Mouse (Mus musculus) embryonic facial prominence, embryonic 12.5 days (tissue): Measurements from ENCODE around the gene Tcirg1. TPM values are rescaled to one million over a fixed set of nuclear protein-coding genes. Genes with fewer than 3 reads are reported as not detected.

Experiments used
- ATAC-seq: fragments of 200-750 bp; cut with Nextera tagmentation; 2 replicates; pipeline ENCODE4 v1.8.0; 2017; ENCODE audit not compliant: insufficient number of reproducible peaks, insufficient read depth, low FRiP score, low TSS enrichment
- H3K27ac ChIP-seq: fragments of 300-500 bp; sonication (generic); 2 replicates; pipeline ENCODE4 v1.5.1; 2016; ENCODE audit warnings: mild to moderate bottlenecking
- H3K27me3 ChIP-seq: fragments of 300-500 bp; sonication (generic); 2 replicates; pipeline ENCODE4 v1.6.1; 2016; ENCODE audit warnings: mild to moderate bottlenecking, moderate library complexity
- H3K36me3 ChIP-seq: fragments of 300-500 bp; sonication (generic); 2 replicates; pipeline ENCODE4 v1.6.1; 2016; ENCODE audit warnings: mild to moderate bottlenecking
- H3K4me1 ChIP-seq: fragments of 300-500 bp; sonication (generic); 2 replicates; pipeline ENCODE4 v1.6.1; 2016
- H3K4me2 ChIP-seq: fragments of 300-500 bp; sonication (generic); replicated peaks from 2 replicates; pipeline ENCODE4 v1.6.1; 2016; ENCODE audit warnings: mild to moderate bottlenecking, moderate library complexity
- H3K4me3 ChIP-seq: fragments of 300-500 bp; sonication (generic); 2 replicates; pipeline ENCODE4 v1.5.1; 2016; ENCODE audit warnings: mild to moderate bottlenecking
- H3K9ac ChIP-seq: fragments of 300-500 bp; sonication (generic); 2 replicates; pipeline ENCODE4 v1.6.1; 2016; ENCODE audit warnings: mild to moderate bottlenecking, moderate library complexity
- H3K9me3 ChIP-seq: fragments of 300-500 bp; sonication (generic); 2 replicates; pipeline ENCODE4 v1.6.1; 2016; ENCODE audit warnings: mild to moderate bottlenecking, moderate library complexity
- WGBS: fragments of 180-500 bp; shearing (Covaris S2); methylation state at CpG from one replicate; pipeline ENCODE4 v1.1.7; 2016; 5-methylcytosine and 5-hydroxymethylcytosine counted together
- polyA plus RNA-seq: library from polyadenylated mRNA; unstranded; fragments of >200 nt; fragmentation: Nextera tagmentation; extraction: Ambion mirVana; gene quantifications from 2 replicates; pipeline ENCODE4 v1.2.1, GENCODE M21; 2016

Tcirg1 gene
- polyA plus RNA-seq, 1 experiment from 2014 or later = 46.4 TPM

DNA sequence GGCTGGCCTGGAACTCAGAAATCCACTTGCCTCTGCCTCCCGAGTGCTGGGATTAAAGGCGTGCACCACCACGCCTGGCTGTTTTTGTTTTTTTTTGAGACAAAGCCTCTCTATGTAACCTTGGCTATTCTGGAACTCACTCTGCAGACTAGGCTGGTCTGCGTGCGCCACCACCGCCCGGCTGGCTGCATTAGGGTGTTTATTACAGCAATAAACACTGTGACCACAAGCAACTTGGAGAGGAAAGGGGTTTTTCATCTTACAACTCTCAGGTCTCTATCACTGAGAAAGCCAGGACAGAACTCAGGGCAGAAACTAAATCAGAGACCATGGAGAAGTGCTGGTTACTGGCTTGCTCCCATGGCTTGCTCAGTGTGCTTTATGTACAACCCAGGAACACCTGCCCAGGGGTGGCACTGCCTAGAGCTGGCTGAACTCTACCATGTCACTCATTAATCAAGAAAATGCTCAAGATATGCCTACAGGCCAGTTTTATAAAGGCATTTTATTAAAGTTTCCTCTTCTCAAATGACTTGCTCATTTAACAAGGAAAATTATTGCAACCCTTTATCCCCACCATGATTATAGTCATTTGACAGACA lies 58.6 kb downstream of the Tcirg1 start:
- Histone ChIP-seq H3K4me1 (peaks cover 11% of the 10 kb centered on the region; the same call in 1 of the 2 replicates), H3K9ac (no peak overlapping the region), H3K4me2 (no peak overlapping the region), H3K4me3 (no peak overlapping the region), H3K36me3 (no peaks in the 10 kb centered on the region), H3K27ac (no peak overlapping the region), H3K27me3 (no peaks in the 10 kb centered on the region), H3K9me3 (no peaks in the 10 kb centered on the region)
- no peak for ATAC-seq
- 83% methylated on average over 7 of the region's 7 CpGs for WGBS

DNA sequence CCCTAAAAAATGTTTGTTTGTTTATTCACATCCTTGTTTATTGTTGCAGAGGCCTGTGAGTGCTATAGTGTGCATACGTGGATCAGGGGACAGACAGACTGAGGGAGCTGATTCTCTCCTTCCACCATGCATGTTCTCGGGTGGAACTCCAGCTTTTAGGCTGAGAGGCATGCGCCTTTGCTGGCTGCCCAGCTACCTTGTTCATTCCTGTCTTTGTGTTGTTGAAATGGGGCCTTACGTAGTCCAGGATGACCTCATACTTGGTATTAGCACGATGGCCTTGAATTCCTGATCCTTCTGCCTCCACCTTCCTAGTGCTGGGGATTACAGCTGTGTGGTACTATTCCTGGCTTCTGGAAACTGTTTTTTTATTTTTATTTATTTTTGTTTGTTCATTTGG lies 59.2 kb downstream of the Tcirg1 start:
- H3K9me3 ChIP-seq = no peaks in the 10 kb centered on the region
- no peak overlapping the region for H3K4me3 ChIP-seq
- no peaks in the 10 kb centered on the region for H3K36me3 ChIP-seq
- no peak overlapping the region for H3K9ac ChIP-seq
- WGBS = 87% methylated on average over 5 of the region's 5 CpGs
- no peak overlapping the region for H3K27ac ChIP-seq
- H3K4me2 ChIP-seq = no peak overlapping the region
- ATAC-seq = no peak
- 0 out of 2 replicates have a peak, but pooled peaks cover 7% of the 10 kb centered on the region for H3K4me1 ChIP-seq
- H3K27me3 ChIP-seq = no peaks in the 10 kb centered on the region

GRCm38 (mm10) chr19:3846676-3847604 lies 60.0 kb downstream of the Tcirg1 start:
- Histone ChIP-seq H3K9ac (no peak overlapping the region), H3K9me3 (no peaks in the 10 kb centered on the region), H3K27ac (no peak overlapping the region), H3K4me1 (0 out of 2 replicates have a peak, but pooled peaks cover 7% of the 10 kb centered on the region), H3K36me3 (no peaks in the 10 kb centered on the region), H3K4me3 (no peak overlapping the region), H3K4me2 (no peak overlapping the region), H3K27me3 (no peaks in the 10 kb centered on the region)
- no peak for ATAC-seq
- WGBS = 80% methylated on average over 10 of the region's 10 CpGs

Other genes with a start within 250 kb of the Tcirg1 start
- gene Lrp5, start 220.6 kb downstream of the Tcirg1 start, polyA plus RNA-seq = 7.1 and 7.9 TPM in 2 replicates
- 42.0 and 44.7 TPM in 2 replicates for gene 1810055G02Rik, start 198.8 kb downstream of the Tcirg1 start, polyA plus RNA-seq
- gene Kmt5b, start 139.7 kb downstream of the Tcirg1 start, polyA plus RNA-seq = 42.2 TPM in 2 replicates
- gene Chka, start 55.4 kb downstream of the Tcirg1 start, polyA plus RNA-seq = 64.2 and 68.9 TPM in 2 replicates
- 245 and 268 TPM in 2 replicates for gene Ndufs8, start 5.6 kb upstream of the Tcirg1 start, polyA plus RNA-seq
- 0.91 and 1.1 TPM in 2 replicates for gene Aldh3b1, start 22.7 kb upstream of the Tcirg1 start, polyA plus RNA-seq
- 12.5 and 12.7 TPM in 2 replicates for gene Unc93b1, start 28.1 kb upstream of the Tcirg1 start, polyA plus RNA-seq
- gene Aldh3b3, start 51.5 kb upstream of the Tcirg1 start, polyA plus RNA-seq = not detected in 2 replicates
- gene Aldh3b2, start 65.2 kb upstream of the Tcirg1 start, polyA plus RNA-seq = 2.0 and 2.8 TPM in 2 replicates
- 3.0 and 3.4 TPM in 2 replicates for gene Acy3, start 79.4 kb upstream of the Tcirg1 start, polyA plus RNA-seq
- not detected in 2 replicates for gene Tbx10, start 85.6 kb upstream of the Tcirg1 start, polyA plus RNA-seq
- 30.0 and 33.2 TPM in 2 replicates for gene Nudt8, start 93.4 kb upstream of the Tcirg1 start, polyA plus RNA-seq
- gene Gm49405, start 93.5 kb upstream of the Tcirg1 start, polyA plus RNA-seq = 4.0 and 5.6 TPM in 2 replicates
- gene Doc2g, start 96.2 kb upstream of the Tcirg1 start, polyA plus RNA-seq = 6.5 and 6.9 TPM in 2 replicates
- 188 and 201 TPM in 2 replicates for gene Ndufv1, start 105.7 kb upstream of the Tcirg1 start, polyA plus RNA-seq
- 540 and 544 TPM in 2 replicates for gene Gstp1, start 130.9 kb upstream of the Tcirg1 start, polyA plus RNA-seq
- gene Gstp2, start 138.9 kb upstream of the Tcirg1 start, polyA plus RNA-seq = 2.8 and 11.5 TPM in 2 replicates
- not detected in 2 replicates for gene Gstp3, start 152.4 kb upstream of the Tcirg1 start, polyA plus RNA-seq
- gene Cabp2, start 174.4 kb upstream of the Tcirg1 start, polyA plus RNA-seq = 0.22 TPM in 1 of 2 replicates, not detected in the other
- gene Cdk2ap2, start 190.0 kb upstream of the Tcirg1 start, polyA plus RNA-seq = 55.6 and 55.7 TPM in 2 replicates
- 8.9 and 10.9 TPM in 2 replicates for gene Pitpnm1, start 192.9 kb upstream of the Tcirg1 start, polyA plus RNA-seq
- gene Aip, start 218.7 kb upstream of the Tcirg1 start, polyA plus RNA-seq = 85.2 and 90.8 TPM in 2 replicates
- not detected in 2 replicates for gene Gpr152, start 232.7 kb upstream of the Tcirg1 start, polyA plus RNA-seq
- not detected in 2 replicates for gene Cabp4, start 236.9 kb upstream of the Tcirg1 start, polyA plus RNA-seq
- 128 and 135 TPM in 2 replicates for gene Coro1b, start 241.5 kb upstream of the Tcirg1 start, polyA plus RNA-seq
- 0.89 and 2.1 TPM in 2 replicates for gene Ptprcap, start 246.5 kb upstream of the Tcirg1 start, polyA plus RNA-seq